Mouse (Mus musculus): ENCODE results near the gene Pde4c.
A peak's percentile ranks its signal among the peaks of the same experiment; 100 is the strongest.

Pde4c gene

DNA sequence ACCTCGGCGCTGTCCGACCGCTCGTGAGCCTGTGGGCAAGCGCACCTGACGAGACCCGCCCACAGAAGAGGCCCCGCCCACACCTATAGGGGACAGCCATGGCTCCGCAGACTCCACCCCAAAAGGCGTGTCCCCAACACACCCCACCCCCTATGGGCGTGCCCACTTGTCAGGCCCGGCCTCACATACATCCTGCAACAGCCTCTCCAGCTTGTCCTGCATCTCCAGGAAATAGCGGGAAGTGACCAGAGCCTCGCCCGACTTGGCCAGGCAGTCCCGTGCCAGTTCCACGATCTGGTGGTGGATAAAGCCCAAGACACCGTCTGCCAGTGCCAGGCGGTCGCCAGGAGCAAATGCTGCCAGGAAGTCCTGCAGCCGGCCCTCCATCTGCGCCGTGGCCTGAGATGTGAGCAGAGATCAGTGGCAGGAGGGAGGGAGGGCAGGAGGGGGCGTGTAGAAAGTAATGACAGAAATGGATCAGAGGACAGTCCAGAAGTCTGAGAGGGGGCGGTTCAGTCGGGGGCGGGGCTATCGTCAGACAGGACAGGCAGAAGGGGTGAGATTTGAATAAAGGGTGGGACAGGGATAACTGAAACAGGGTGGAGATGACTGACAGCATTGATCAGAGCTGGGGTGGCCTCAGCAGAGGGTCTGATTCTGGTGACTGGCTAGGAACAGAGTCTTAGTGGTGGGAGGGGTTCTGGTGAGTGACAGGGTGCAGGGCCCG is 64.6 kb downstream of the Pde4c start:
- DNase-seq (ENCODE audit: low spot score in 2 of 2) = no peak

DNA sequence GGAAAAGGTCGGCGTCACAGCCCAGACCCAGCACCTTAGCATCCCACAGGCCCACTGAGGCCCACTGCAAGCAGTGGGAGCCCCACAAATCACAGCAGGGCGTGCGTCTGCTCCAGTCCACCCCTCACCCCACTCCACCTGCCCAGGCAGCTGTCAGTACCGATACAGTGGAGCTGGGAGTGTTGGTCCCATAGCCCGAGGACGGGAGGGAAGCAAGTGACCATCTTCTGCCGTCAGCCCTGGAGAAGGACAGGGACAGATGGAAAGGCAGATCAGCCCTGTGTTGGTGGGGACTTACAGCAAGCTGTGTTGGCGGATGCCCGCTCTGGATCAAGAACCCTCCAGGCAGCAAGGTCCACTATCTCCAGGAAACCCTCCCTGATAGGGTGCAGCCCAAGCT is 65.5 kb downstream of the Pde4c start:
- no peak for DNase-seq (ENCODE audit: low spot score in 2 of 2)

DNA sequence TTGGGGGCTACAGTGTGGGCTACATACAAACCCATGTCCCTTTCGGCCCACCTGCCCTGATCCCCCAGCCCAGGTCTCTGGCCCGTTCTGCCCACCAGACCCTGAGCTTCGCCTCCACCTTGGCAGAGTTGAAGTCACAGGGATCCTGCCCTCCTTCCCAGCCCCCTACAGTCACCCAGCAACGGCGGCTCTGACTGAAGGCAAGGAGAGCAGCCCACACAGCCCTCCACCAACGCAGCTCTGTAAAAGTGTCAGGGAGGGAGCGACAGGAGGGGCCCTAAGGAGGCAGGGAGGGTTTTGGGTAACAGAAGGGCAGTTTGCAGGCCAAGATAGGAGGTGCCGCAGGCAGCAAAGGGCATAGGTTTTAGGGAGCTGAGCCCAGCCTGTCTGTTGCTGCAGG is 67.3 kb downstream of the Pde4c start:
- no peak for DNase-seq (ENCODE audit: low spot score in 2 of 2)

DNA sequence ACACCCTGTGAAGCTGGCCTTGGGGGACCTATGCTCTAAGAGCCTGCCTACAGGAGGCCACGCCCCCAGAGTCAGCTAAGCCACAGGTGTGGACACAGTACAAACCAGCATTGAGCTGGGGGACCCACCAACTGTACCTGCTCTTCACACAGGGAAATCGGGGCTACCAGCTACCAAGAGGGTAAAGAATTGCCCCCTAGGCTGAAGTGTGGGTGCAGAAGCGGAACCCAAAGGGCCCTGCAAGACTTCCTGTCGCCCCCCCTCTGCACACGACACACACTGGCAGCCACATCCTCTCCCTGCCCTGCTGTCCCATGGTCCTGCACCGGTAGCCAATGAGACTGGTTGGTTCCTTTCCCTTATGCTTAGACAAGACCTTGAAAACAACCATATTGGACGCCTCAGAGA is 67.8 kb downstream of the Pde4c start:
- DNase-seq (ENCODE audit: low spot score in 2 of 2) = peak; percentile 74 to 78

DNA sequence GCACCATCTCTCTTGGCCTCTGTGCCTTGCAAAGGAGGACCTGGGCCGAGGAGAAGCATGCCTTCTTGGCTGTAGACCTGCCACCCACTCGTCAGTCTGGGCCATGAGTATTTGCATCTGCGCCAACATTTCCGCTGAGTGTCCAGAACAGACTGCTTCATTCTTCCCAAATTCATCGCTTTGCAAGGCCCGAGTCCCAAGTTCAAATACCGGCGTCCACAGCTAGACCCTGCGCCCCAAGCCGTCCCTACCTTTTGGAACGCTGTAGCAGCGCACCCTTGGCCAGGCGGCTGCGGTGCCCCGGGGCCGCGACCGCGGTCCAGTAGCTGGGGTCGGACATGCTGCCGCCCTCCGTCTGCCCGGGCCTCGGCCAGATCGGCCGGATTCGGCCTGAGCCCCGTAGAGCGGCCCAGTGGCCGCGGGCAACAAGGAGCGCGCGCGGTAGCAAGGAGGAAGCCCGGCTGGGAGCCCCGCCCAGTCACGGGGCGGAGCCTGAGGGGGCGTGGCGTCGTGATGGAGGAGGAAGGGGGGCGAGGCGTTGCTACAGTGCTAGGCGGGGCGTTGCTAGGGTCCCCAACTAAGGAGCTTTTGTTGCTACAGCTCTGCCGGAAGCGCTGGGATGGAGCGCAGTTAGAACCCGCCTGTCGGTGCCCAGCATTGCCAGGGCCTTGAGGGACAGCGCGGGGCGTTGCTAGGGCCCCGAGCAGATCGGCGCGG is 68.6 kb downstream of the Pde4c start:
- DNase-seq (ENCODE audit: low spot score in 2 of 2) = peak; percentile 98 to 100

DNA sequence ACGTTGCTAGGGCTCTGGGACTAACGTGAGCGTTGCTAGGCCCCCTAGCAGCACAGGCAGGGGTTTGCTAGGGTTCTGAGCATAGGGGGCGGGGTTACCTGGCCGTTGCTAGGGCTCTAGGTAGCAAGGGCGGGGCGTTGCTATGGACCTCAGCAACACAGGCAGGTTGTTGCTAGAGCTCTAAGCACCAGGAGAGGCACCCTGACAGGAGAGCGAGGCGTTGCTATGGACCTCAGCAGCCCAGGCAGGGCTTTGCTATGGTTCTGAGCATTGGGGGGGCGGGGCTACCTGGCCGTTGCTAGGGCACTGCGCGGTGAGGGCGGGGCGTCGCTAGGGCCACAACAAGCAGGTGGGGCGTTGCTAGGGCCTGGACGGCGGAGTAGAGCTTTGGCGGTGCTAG is 69.2 kb downstream of the Pde4c start:
- peak in 1 of 2 experiments; percentile 58 for DNase-seq (ENCODE audit: low spot score in 2 of 2)

DNA sequence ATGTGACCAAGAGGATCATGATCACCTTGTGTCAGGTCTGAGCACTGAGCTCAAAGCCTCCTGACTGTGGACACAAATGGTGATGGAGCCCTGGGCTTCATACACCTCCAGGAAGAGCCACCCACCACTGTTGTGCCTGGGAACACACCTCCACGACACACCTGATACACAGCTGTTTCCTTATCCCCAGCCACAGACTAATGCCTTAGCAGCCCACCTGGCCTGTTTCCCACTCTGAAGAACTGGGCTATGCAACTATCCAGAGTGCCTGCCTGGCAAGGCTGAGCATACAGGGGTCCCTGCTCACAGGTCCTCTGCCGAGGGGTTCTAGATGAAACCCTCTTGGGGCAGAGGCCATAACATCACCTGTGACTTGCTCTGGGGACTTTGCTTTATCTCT is 70.7 kb downstream of the Pde4c start:
- no peak for DNase-seq (ENCODE audit: low spot score in 2 of 2)

DNA sequence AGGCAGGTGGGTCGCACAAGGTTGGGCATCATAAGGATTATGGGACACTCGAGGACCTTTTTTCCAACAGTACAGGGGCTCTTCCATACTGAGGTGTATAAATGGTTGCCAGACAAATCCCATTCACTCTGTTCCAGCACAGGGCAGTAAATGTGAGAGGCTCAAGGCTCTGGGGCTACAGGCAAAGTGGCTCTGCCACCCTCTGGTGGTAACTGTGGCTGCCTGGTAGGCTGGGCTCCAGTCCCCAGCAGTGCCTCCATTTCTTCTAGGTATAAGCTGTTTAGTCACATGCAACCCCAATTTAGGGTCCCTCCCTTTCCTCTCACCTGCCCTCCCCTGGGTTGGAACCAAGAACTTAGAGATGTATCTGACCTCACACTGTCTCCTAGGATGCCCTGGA is 71.8 kb downstream of the Pde4c start:
- DNase-seq (ENCODE audit: low spot score in 2 of 2) = no peak

DNA sequence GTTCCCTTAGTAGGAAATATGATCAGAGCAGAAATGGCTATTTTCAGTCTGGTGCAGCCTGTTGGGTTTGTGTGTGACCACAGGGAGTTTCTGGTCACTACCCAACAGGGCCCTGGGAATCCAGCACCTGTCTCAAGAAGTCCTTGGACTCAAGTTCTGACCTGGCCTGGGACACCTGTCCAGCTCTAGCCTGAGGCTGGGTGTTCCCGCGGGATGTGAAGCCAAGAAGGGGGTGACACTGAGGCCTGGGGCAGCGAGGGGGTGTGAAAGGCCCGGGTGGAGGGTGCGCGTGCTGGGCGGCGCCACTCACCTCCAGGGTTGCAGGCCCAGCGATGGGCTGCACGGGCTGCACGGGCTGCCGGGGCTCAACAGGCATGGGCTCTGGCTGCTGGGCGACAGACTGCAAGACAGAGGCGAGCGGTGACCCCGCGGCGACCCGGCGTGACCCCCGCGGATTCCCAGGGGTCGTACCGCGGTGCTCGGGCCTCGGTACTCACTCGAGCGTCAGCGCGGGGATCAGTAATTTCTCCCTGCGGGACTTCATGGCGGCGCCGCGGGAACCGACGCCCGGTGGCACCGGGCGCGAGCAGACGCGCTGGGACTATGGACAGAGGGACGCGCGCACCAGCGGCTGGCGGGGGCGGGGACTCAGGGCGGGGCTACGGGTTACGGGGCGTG is 73.0 kb downstream of the Pde4c start:
- no peak for DNase-seq (ENCODE audit: low spot score in 2 of 2)

DNA sequence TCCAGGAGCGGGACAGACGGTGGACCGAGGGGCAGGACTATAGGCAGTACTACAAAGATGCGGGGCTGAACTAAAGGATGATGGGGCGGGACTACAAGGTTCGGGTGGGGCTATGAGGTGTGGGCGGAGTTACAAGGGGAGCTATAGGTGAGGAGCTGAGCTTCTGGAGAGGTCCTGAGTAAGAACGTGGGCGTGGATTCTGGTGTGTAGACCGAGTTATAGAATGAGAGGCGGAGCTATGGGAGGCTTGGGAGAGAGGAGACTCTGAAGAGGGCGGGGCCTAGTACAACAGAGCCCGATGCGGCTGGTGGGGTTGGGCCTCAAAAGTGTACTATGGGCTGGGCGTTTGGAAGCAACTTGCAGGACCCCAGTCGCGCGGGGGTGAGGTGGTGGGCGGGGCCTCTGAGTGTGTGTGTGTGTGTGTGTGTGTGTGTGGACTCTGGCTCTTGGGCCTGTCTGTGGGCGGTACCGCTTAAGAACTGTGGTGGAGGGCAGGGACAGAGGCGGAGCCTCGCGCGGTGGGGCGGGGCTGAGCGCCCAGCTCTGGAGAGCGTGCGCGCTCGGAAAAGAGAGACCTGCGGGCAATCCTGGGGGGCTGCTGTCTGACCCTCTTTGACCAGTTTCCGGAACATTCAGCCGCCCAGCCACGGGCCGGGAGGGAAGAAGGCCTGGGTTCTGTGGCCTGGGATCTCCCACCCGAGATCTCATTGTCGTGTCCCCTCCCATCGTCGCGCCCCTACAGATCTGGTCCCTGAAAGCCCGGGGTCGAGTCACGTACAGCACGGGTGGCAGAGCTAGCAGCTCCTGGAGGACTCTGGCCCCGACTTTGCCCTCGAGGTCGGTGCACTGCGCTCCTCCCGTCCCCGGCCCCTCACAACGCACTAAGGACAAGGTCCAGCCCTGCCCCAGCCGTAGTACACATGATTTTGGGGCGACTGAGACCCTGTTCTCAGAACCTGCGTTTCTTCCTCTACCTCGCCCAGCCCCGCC is 73.9 kb downstream of the Pde4c start:
- peak; percentile 67 to 69 for DNase-seq (ENCODE audit: low spot score in 2 of 2)

DNA sequence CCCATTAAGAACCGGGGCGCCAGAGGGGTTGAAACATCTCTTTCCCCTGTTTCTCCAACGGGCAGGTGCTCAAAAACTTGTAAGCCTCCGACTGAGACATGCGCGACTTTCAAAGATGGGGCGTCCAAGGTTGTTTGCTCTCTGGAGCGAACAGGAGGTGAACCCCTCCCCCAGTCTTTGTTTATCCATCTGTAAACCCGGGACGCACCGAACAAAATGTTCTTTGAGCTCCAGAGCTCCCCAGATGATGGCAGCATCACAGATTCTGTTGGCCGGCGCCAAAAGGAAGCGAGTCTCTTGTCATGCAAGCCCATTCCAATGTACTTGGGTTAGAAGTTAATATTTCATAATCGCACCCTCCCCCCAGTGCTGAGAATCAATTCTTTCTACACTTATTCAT is 74.8 kb downstream of the Pde4c start:
- DNase-seq (ENCODE audit: low spot score in 2 of 2) = no peak

DNA sequence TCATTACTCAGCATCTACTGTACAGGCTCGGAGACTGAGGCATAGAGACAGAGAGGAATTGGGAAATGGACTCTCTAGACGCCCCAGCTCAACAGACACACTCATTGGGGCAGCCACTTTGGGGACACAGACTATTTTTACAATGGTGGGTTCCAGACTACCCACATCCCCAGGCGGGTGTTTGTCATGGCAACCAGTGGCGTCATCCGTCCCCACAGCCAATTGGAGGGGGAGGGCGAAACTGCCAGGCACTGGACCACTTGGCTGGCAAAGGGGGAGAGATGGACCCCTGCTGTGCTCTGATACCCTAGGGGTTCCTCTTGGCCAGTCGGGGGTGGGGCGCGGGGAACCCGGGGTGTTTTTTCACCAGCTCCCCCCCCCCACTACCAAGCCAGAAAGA is 77.1 kb downstream of the Pde4c start:
- DNase-seq (ENCODE audit: low spot score in 2 of 2) = no peak

All from thymus, postnatal 10 days (tissue).